Mouse (Mus musculus): ENCODE measurements around the gene Otud7a.

- TF ChIP-seq CTCF (IDR thresholded peaks at IDR 0.05; ENCODE audit: borderline replicate concordance, insufficient read depth, low read length) (no peak), POLR2A (IDR thresholded peaks at IDR 0.05; ENCODE audit: low read depth, low read length) (no peak)
These were observed 2.4 kb downstream of the Otud7a start for GRCm38 (mm10) chr7:63446951-63447350.
